Mouse (Mus musculus) brown adipose tissue, adult 24 weeks (tissue): ENCODE measurements around the gene Prom2. TPM values are rescaled to one million over a fixed set of nuclear protein-coding genes. Genes with fewer than 3 reads are reported as not detected.

Experiments used
- H3K27ac ChIP-seq: fragments of 200-500 bp; replicated peaks from 2 replicates; pipeline ENCODE4 v1.5.1; 2012; ENCODE audit warnings: low read depth, mild to moderate bottlenecking, low read length
- H3K4me1 ChIP-seq: fragments of 200-500 bp; 2 replicates; pipeline ENCODE4 v1.6.1; 2012; ENCODE audit warnings: low read length, mixed read lengths; ENCODE audit not compliant: control insufficient read depth, insufficient read depth, insufficient read length
- H3K4me3 ChIP-seq: fragments of 200-500 bp; 2 replicates; pipeline ENCODE4 v1.5.1; 2012; ENCODE audit warnings: low read depth, mild to moderate bottlenecking, low read length, moderate library complexity; ENCODE audit not compliant: insufficient read depth
- polyA plus RNA-seq: library from polyadenylated mRNA; stranded (reverse); fragments of >200 nt; gene quantifications from 2 replicates; pipeline ENCODE4 v1.2.4, GENCODE M21; 2012; ENCODE audit not compliant: missing spikeins, insufficient read depth, insufficient read length

Gene Prom2
- polyA plus RNA-seq: not detected in 2 replicates

- Histone ChIP-seq H3K4me1 (no peaks in the 10 kb centered on the region), H3K27ac (no peak within 1 kb of the TSS), H3K4me3 (no peak within 1 kb of the TSS)
Measured at GRCm38 (mm10) chr2:127541185-127541584, at the start of gene Prom2. TSS of gene Prom2 (minus strand) at chr2:127541467.

DNA sequence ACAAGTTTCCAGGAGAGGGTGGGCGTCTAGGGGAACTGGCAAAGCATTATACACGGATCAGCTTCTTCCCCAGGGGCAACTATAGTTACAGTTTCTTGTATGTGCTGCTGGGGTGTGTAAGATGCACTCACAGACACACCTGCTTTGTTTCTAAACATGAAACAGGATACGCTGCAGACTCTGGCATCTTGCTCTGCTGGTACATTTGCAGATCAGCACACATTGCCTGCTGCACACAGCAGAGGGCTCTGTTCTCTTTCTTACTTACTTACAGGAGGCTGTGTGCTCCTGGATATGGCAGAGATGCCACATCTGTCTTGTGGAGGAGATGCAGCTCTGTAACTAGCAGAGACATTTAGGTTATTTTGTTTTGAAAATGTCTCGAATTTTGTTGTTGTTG is 49.6 kb upstream of the Prom2 start:
- H3K27ac ChIP-seq: no peak overlapping the region
- H3K4me1 ChIP-seq: peaks cover 2% of the 10 kb centered on the region; the same call in 1 of the 2 replicates
- H3K4me3 ChIP-seq: no peak overlapping the region

- Histone ChIP-seq H3K27ac (no peak overlapping the region), H3K4me1 (peaks cover 2% of the 10 kb centered on the region; the same call in 1 of the 2 replicates), H3K4me3 (peak overlapping the region; percentile 4; the same call in 1 of the 2 replicates)
Measured at GRCm38 (mm10) chr2:127590204-127590603, 48.9 kb upstream of the Prom2 start.

DNA sequence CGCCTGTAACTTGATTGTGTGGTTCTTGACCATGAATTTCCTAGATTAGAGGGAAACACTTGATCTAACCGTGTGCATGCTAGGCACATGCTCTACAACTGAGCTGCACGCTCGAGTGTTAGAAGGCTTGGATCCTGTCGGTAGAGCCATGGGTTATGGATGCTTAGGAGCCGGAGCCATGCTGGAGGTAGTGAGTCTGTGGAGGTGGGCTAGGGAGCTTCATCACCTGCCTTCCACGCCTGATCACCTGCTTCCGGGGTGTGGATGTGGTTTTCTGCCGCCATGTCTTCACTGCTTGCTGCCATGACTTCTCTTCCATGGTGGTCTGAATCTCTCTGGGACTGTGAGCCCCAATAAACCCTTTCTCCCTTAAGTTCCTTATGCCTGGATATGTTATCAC is 47.6 kb upstream of the Prom2 start:
- H3K27ac ChIP-seq: no peak overlapping the region
- peaks cover 2% of the 10 kb centered on the region; the same call in 1 of the 2 replicates for H3K4me1 ChIP-seq
- no peak overlapping the region for H3K4me3 ChIP-seq

DNA sequence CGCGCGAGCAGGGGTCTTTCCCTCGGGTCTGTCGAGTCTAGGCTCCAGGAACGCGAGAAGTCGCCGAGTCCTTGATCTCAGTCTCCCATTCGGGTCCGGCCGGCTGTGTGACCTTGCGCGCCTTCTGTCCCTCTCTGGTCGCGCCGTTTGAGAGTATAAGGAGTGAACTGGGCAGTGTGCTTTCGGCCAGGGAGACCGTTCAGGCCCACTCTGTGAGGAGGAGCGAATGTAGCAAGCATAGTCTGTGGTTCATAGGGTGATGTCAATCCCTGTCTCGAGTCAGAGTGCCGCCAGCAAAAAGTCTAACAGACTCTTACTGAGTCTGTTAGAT is 46.2 kb upstream of the Prom2 start:
- Histone ChIP-seq H3K4me1 (peaks cover 2% of the 10 kb centered on the region; the same call in 1 of the 2 replicates), H3K4me3 (peak overlapping the region; percentile 69), H3K27ac (peak overlapping the region; percentile 92)

GRCm38 (mm10) chr2:127586694-127587513 is 45.6 kb upstream of the Prom2 start, which contains the start of the genes Zfp661 and Mrps5:
TSS of gene Zfp661 (minus strand) at chr2:127587094.
TSS of gene Mrps5 (plus strand) at chr2:127587222.
- peak within 1 kb of the TSS; percentile 69 for H3K4me3 ChIP-seq

DNA sequence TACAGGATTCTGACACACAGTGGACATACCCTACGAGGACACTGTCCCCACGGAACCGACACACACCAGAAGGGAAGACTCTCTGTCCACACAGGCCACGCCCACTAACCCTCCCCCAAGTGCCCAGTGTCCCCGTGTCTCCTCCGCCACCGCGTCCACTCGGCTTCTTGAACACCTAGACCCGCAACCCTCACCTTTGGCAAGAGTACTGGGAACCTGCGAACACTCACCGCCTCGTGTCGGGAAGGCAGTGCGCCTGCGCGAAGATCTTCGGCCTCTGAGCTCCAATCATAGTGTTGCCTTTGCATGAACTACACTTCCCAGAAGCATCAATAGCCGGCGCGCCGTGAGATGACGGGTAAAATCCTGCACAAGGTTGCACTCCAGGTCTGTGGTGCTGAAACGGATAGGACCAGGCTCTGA is 43.2 kb upstream of the Prom2 start:
- H3K27ac ChIP-seq: no peak overlapping the region
- H3K4me3 ChIP-seq: peak overlapping the region; percentile 58
- H3K4me1 ChIP-seq: peaks cover 2% of the 10 kb centered on the region; the same call in 1 of the 2 replicates

More at GRCm38 (mm10) chr2:127586694-127587513, 45.6 kb upstream of the Prom2 start, which contains the start of the genes Zfp661 and Mrps5:
- Histone ChIP-seq H3K27ac (peak within 1 kb of the TSS; percentile 92), H3K4me1 (peaks cover 2% of the 10 kb centered on the region; the same call in 1 of the 2 replicates)

DNA sequence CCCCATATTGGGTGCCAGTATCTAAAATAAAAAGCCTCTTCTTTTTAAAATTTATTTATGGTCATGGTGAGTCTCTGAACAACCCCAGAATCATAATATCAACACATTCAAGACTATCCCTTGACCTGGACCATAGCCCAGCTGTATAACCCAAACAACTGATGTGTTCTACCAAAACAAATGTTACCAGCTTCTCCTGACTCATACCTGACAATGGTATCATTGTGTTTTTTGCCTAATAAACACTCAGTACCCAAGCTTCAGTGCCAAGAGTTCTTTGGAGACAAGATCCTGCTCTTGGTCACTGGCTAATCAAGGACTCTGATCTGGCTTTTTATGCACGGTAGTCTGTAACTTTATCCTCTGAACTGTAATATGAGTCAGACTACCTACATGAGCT is 32.1 kb upstream of the Prom2 start:
- Histone ChIP-seq H3K4me3 (no peak overlapping the region), H3K4me1 (no peaks in the 10 kb centered on the region), H3K27ac (no peak overlapping the region)

DNA sequence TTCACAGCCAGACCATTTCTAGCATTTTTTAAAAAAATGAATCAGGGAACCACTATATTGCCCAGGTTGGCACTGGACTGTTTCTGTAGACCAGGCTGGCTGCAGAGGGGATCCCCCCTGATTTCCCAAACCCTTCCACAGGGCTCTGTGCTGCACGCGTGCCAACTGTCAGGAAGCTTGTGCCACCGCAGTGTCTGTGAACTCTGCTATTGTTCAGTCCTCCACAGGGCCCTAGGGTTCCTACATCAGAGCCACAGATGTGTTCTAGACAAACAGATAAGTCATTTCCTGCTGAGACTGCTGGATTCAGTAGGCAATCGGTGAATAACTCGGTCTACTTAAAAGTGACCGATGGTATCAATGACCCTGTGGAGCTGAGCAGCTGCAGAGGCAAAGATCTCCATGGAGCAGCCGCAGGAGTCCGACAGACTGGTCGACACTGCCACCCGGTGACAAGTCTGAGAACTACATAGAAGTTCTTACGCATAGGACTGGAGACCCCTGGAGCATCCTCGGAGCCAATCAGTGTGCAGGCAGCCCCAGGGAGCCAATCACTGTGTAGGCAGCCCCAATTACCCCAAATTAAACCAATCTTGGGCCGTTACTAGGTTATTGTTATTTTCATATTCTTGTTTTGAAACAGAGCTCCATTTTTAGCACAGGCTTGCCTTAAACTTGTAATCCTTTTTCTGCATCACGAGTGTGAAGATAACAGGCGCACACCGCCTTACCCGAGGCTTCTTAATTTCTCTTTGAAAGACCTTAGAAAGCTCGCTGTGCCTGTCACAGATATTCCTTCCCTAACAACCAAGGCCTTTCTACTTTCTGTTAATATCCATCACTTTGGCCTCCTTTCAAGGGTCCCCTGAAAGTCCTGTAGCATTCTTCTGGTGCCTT is 18.1 kb upstream of the Prom2 start:
- Histone ChIP-seq H3K4me3 (no peak overlapping the region), H3K4me1 (no peaks in the 10 kb centered on the region), H3K27ac (no peak overlapping the region)

DNA sequence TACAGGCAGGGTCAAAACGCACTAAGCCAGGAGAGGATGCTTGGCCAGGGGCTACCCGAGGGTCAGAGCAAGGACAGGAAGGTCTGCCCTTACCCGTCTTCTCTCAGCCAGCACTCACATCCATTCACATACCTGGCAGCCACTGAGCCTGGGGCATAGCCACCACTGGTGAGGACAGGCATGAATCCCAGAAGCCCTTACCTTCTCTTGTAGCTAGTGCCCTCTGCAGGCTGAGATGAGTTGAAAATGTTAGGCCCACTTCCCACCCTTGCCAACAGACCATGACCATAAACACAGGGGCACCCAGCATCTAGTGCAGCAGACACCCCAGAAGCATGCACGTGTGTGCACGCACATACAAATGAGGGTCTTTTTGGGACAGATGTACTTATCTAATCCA is 9.8 kb upstream of the Prom2 start:
- Histone ChIP-seq H3K4me3 (no peak overlapping the region), H3K4me1 (no peaks in the 10 kb centered on the region), H3K27ac (no peak overlapping the region)

- no peaks in the 10 kb centered on the region for H3K4me1 ChIP-seq
- H3K4me3 ChIP-seq: no peak overlapping the region
- no peak overlapping the region for H3K27ac ChIP-seq
Measured at GRCm38 (mm10) chr2:127550446-127550845, 9.2 kb upstream of the Prom2 start.

- H3K4me1 ChIP-seq: no peaks in the 10 kb centered on the region
- H3K4me3 ChIP-seq: no peak overlapping the region
- H3K27ac ChIP-seq: no peak overlapping the region
Measured at GRCm38 (mm10) chr2:127549711-127550110, 8.4 kb upstream of the Prom2 start.

GRCm38 (mm10) chr2:127548342-127549074 is 7.2 kb upstream of the Prom2 start:
- H3K4me3 ChIP-seq: no peak overlapping the region
- no peak overlapping the region for H3K27ac ChIP-seq
- H3K4me1 ChIP-seq: no peaks in the 10 kb centered on the region

DNA sequence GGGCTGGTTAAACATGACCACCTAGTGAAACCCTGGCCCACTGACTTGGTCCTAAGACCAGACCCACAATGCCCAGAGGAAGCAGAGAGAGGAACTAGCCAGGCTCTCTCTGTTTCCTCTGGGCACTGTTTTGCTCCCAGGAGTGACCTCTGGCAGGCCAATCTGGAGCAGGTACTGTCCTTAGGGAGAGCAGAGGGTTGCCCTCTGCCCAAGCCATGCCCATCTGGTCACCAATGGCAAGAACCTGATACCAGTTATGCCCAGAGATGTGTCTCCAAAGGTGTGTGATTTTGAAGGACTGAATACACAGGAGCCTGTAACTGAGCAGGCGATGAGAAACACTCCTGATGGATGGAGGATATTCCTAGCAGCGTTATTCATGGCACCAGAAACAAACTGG is 430 bp upstream of the Prom2 start:
- H3K4me3 ChIP-seq: no peak overlapping the region
- H3K4me1 ChIP-seq: no peaks in the 10 kb centered on the region
- no peak overlapping the region for H3K27ac ChIP-seq
